Mouse (Mus musculus) adrenal gland, adult 18-20 months (tissue): ENCODE results near the gene Smdt1. TPM values are rescaled to one million over a fixed set of nuclear protein-coding genes. Genes with fewer than 3 reads are reported as not detected.
A peak's percentile ranks its signal among the peaks of the same experiment; 100 is the strongest.

Experiments
- DNase-seq, 2 experiments: peaks; one replicate each; pipeline ENCODE4 v3.0.0; 2021 to 2022; ENCODE audit warnings: low spot score in 2 of 2
- long read RNA-seq, 2 experiments: library from polyadenylated mRNA; stranded (forward); transcript quantifications; one replicate each; pipeline ENCODE4 v2.0.0; 2021
- total RNA-seq, 2 experiments: library from RNA; stranded (reverse); gene quantifications; 1 replicate in 1 of 2; 2 replicates in 1 of 2; pipeline ENCODE4 v1.2.3; 2021

The Smdt1 gene
- 100 to 1,000 TPM; 173 to 178 TPM for total RNA-seq
- long read RNA-seq, experiment 1, transcript Smdt1-201 (3 exons, 705 nt) = major isoform, 34 of 74 reads
- long read RNA-seq, experiment 1, partial matches to known transcripts = 3 of 74 reads
- long read RNA-seq, experiment 1, other reads (novel, unspliced or antisense) = 36 of 74 reads
- long read RNA-seq, experiment 2, transcript Smdt1-204 (3 exons, 597 nt) = minor isoform, 13 of 329 reads
- long read RNA-seq, experiment 2, transcript Smdt1-201 (3 exons, 705 nt) = major isoform, 137 of 329 reads
- long read RNA-seq, experiment 2, partial matches to known transcripts = 2 of 329 reads
- long read RNA-seq, experiment 2, other reads (novel, unspliced or antisense) = 177 of 329 reads

DNA sequence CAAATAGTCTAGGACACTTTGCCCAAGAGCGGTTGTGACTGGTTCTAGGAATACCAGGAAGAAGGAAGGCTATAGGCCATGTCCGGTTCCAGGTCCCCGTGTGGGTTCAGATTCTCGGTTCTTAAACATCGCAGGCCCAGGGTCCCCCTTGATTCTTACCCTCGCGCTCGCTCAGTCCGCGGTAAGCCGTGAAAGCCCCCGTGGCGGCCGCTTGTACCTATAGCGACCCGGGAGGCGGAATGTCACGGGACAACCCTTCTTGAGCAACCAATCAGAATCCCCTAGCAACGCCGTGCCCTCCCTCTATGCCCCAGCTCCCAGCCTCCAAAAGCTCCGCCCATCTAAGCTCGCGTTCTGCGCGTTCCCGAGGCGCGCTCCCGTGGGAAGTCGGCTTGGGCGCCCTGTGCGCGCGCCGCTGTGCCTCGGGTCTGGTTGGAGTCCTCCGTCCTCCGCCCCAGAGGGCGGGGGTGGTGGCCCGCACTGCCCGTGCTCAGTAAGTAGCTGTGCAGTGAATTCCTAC is at the start of gene Smdt1, which contains the start of the genes Naga and Pheta2:
TSS of gene Smdt1 (plus strand) at position 367 of the 520 bp plus-strand sequence.
TSS of gene Naga (minus strand) at position 333 of the 520 bp plus-strand sequence.
TSS of gene Pheta2 (plus strand) at position 350 of the 520 bp plus-strand sequence.
- DNase-seq = peak; percentile 96 to 97

DNA sequence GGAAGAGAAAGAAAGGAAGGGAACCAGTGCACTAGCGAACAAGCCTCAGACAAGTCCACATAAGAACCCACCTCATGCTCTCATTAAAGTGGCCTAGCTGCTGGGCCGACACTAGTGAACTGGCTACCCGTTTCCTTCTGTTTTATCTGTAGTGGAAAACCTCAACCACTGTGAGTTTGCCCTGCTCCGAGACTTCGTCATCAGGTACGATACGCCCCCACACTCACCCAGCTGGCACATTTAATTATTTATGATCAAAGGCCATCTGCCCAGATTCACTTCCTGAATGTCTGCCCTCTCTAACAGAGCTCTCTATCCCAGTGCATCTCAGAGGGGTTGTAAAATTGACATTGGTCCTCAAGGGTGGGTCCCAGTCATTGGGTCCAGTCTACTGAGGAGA is 48.5 kb upstream of the Smdt1 start:
- DNase-seq = no peak

- no peak for DNase-seq
Measured at GRCm38 (mm10) chr15:82292851-82293250, 45.9 kb upstream of the Smdt1 start.

- no peak for DNase-seq
Measured at GRCm38 (mm10) chr15:82293271-82293711, 45.5 kb upstream of the Smdt1 start.

DNA sequence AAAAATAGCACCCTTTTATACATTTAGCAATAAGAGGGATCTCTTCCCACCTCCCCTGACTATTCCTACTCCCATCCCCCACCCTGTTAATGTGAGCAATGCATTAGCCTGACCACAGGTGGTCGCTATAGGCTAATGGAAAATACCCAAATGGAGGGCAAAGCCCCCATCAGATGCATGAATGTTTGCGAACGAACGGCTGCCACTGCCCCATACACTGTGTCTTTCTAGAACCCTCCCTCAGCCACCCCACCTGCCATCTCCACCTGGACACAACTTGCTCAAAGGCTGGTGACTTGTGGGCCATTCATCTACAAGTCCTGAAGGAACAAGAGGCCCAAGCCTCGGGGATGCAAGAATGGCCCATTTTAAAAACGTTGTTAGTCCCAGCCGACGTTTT is 44.7 kb upstream of the Smdt1 start:
- no peak for DNase-seq

- DNase-seq = no peak
Measured at GRCm38 (mm10) chr15:82298764-82299561, 39.8 kb upstream of the Smdt1 start, which contains the start of gene Wbp2nl. TSS of gene Wbp2nl (plus strand) at chr15:82298954.

DNA sequence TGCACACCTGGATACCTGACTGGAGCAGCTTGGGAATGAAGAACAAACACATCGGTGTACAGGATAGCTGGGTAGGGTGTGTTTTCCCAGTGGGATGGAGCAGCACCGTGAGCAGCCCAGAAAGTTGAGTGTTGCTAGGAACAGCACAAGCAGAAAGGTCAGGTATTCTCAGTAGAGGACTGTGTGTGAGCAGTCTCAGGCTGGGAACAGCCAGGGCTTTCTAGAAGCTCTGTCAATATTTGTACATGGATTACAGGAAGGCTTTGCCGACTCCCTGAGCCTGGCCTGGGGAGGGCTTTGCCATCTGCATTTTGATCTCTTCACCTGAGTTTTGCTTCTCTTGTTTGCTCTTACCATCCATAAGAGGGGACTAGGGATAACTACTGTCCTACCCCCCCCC is 31.7 kb upstream of the Smdt1 start:
- no peak for DNase-seq

- no peak for DNase-seq
Measured at GRCm38 (mm10) chr15:82308416-82308815, 30.3 kb upstream of the Smdt1 start.

GRCm38 (mm10) chr15:82317839-82318238 is 20.9 kb upstream of the Smdt1 start:
- no peak for DNase-seq

- DNase-seq = no peak
Measured at GRCm38 (mm10) chr15:82319613-82320012, 19.1 kb upstream of the Smdt1 start.

- no peak for DNase-seq
Measured at GRCm38 (mm10) chr15:82322195-82322594, 16.6 kb upstream of the Smdt1 start.

- no peak for DNase-seq
Measured at GRCm38 (mm10) chr15:82325382-82325781, 13.4 kb upstream of the Smdt1 start.

- no peak for DNase-seq
Measured at GRCm38 (mm10) chr15:82335194-82335593, 3.6 kb upstream of the Smdt1 start.

DNA sequence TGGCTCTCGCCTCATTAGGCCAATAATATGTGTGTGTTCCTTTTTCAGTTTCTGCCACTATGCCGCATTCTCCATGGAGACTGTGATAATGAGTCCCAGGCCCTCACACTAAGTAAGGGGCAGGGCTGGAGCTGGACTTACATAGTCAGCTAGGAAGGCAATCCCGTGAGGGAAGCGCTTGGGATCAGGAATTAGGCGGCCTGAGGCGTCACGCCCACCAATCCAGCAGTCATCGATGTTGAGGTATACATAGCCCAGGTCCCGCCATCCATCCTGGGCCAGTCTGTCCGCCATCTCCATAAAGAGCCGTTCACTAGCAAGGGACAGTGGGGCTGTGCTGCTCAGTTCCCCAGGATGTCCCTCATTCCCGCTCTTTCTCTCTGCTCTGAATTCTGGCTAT is 2.1 kb upstream of the Smdt1 start:
- no peak for DNase-seq

DNA sequence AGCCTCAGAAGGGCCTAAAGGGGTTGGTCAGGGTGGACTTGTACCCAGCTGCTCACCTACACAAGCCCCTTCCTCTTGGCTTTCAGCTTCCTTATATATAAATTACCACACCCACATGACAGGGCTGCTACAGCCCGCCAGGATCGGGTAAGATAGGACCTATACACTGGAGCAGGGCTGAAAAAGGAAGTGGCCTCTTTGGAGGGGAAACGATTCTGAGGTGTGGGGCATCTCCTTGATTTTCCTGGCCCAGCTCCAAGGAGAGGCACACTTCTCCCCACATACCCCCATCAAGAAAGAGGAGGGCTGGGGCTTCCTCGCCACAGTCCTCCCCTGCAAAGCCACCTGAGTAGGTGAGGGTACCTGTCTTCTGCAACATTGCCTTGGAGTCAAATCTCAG is 884 bp upstream of the Smdt1 start:
- no peak for DNase-seq

DNA sequence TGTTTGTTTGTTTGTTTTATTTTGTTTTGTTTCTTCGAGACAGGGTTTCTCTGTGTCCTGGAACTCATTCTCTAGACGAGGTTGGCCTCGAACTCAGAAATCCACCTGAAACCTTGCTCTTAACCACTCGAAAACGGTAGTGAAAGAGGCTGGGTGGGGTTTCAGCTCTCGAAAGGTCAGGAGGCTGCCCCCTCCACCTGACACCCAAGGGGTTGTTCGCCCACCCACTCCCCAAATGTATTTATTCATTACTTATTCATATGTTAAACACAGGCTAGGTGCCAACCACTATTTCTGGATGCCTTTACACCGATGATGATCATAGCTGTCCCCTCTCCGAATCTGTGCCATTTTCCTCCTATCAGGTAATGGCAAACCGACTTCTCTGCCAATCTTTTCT is 391 bp downstream of the Smdt1 start:
- no peak for DNase-seq

GRCm38 (mm10) chr15:82339634-82340254 is 985 bp downstream of the Smdt1 start:
- no peak for DNase-seq

- DNase-seq = no peak
Measured at GRCm38 (mm10) chr15:82340414-82341035, 1.8 kb downstream of the Smdt1 start.

GRCm38 (mm10) chr15:82341036-82341501 is 2.3 kb downstream of the Smdt1 start:
- peak; percentile 45 to 59 for DNase-seq

DNA sequence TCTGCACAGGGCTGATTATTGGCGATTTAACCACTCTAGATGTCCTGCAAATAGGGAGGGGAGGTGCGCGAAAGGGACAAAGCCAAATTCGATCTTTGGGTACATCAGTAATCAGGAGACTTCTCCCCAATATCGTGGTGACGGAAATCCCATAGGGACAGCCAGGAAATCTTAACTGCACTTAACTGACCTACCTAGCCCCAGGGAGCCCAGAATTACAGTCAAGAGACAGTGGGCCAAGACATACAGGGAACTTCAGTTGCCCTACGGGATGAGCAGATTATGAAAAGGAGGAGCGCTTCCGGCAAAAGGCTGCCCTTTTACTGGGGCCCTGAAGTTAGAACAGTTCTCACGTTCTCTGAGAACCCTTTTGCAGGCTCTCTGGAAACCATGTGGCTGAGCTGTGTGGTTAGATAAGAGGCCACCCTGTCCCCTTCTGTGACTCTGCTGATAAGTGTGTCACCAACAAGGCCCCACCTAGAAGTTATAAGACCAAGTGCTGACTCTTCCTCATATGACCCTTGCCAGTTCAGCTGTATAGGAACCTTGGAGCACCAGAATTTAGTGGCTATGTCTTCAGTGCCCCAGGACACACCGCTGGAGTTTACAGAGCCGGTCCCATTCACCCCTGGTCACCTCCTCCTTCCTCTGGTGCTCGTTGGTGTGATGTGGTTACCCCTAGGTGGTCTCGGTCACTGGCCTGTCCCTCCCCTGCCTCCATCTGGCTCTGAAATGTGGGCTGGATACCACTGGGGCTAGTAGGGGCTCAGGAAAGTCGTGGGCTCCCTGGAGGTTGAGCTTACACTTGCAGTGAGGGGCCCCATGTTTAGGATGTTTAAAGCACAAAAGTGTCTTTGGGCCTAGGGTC is 3.1 kb downstream of the Smdt1 start:
- DNase-seq = no peak
